Mouse (Mus musculus) c-Kit-positive CD71-positive TER-119-positive erythroid progenitor cells, embryonic 14.5 days (primary cell): Measurements from ENCODE around the gene Cdk1.
"Not testable (repeated sequence)": the region's sequence is repeated elsewhere in the genome, so short reads cannot be mapped to it uniquely, and the experiment has no call there.

Experiments
- DNase-seq: peaks from one replicate; pipeline ENCODE4 v3.0.0-alpha.2; 2013; ENCODE audit warnings: low spot score

Cdk1 gene

DNA sequence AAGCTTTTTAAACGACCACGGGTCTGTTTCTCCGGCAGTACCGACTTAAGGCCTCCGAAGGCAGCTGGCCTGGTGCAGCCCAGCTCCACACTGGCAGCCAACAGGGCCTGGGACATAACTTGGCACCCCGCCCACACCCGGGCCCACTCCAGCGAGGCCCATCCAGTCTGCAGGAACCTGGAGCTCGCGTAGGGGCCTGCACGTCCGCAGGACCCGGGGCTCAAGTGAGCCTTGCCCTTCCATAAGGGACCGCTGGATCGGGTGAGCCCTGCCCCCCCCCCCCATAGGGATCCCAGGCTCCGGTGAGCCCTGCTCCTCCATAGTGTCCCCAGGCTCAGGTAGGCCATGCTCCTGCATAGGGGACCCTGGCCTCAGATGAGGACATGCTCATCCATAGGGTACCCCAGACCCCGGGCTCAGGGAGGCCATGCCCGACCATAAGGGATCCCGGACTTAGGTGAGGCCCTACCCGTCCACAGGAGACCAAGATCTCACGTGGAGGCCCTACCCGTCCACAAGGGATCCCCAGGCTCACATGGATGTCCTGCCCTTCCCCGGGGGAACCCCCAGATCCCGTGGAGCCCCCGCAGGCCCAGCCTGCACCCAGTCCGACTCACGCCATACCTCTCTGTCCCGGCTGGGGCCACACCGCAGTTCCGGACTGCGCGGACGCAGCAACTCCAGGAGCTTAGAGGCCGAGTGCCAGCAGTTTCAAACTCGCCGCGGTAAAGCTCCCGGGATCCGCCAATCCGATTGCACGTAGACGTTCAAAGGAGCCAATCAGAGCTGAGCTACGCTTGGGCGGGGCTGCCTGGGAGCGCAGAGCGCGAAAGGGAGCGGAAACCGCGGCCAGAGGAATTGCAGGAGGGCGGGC lies at the start of gene Cdk1:
Gene Cdk1 (minus strand): TSS at position 727 of the 874 bp plus-strand sequence.
- peak; percentile 96 for DNase-seq

DNA sequence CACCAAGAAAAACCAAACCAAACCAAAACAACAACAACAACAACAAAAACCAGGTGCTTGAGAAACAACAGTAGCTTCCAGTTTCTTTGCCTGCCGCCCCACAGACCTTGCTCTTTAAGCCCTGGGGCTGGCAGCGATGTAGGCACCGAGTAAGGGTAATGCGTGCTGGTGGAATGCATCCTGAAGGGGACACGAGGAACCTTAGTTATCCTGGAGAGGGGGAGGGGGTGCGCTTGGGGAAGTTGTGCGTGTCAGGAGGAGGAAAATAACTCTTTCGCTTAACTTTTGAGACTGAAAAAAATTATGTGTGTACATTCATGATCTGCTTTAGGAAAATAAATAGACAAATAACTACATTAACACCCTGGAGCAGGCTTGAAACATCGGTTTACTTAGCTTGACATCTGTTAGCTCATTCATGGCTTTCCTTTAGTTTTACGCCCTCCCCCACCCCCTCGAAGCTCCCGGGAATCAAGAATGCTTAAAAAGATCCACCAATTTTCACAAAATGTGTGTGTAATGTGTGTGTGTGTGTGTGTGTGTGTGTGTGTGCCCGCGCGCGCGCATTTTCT lies 47.2 kb upstream of the Cdk1 start:
- DNase-seq: no peak

DNA sequence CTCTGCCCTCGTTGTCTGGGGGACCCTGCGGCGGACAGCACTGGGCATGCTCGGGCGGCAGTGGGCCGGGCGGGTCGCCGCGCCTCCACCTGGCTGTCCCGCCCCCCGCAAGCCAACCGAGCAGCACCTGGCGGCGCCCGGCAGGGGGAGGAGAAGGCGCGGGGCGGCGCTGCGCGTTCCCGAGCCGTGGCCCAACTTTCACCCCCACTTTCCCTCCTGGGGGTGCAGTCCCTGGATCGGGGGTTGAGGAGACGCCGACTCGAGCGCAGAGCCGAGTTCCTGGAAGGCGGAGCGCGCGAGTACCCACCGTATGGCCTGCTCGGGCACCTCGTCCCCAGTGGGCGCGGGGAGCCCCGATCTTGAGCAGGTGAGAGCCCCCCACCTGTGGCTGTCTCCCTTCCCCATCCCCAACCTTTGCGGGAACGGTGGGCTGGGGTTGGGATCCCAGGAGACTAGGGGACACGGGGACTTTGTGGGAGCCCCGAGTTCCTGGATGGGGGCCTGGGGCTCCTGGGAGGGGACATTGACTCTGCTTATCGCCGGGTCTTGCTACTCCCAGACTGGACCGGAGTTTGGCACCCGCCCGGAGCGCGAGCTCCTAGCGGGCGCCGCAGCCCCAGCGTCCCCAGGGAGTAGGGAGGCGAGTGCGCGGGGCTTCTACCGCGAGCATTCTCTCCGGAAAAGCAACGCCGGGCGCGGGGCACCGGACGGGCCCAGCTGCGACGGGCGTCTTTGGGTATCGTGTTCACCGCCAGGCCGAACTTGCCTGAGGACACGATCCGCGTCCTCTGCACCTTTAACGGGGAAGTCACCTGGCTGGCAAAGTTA lies 46.2 kb upstream of the Cdk1 start, which contains the start of gene Ank3:
Gene Ank3 (plus strand): TSS at position 11 of the 828 bp plus-strand sequence.
- DNase-seq: no peak

- DNase-seq: no peak
Observed at GRCm38 (mm10) chr10:69398197-69398762, 45.5 kb upstream of the Cdk1 start.

DNA sequence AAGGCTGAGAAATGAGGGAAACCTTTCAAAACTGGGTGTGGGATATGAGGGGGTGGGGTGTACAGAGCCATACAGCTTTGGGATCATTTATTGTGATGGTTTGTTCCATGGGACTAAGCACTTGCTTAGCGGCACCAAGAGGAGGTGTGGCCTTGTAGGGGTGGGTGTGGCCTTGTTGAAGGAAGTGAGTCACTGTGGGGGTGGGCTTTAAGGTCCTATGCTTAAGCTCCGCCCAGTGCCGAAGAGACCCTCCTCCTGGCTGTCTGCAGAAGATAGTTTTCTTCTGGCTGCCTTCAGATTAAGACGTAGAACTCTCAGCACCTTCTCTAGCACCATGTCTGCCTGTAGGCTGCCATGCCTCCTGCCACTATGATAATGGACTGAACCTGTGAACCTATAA lies 36.8 kb upstream of the Cdk1 start:
- no peak for DNase-seq

DNA sequence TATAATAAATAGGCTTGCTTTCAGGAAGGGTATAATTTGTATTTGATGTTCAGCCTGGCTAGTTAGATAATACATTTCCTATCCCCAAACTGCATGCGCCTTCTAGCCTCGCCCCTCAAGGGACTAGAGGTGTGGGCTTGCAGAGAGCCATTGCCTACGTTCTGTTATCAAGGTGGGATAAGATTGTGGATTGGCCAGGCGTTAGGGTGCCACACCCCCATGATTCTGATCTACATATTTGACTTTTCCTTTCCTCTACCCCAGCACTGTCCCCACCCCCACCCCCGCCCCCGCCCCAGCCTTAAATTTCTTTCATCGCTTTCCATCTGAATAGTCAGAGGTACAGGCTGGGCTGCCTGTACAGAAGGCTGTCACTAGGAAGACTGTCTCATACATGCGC lies 34.0 kb upstream of the Cdk1 start:
- no peak for DNase-seq

- no peak for DNase-seq
Observed at GRCm38 (mm10) chr10:69385136-69385535, 32.4 kb upstream of the Cdk1 start.

DNA sequence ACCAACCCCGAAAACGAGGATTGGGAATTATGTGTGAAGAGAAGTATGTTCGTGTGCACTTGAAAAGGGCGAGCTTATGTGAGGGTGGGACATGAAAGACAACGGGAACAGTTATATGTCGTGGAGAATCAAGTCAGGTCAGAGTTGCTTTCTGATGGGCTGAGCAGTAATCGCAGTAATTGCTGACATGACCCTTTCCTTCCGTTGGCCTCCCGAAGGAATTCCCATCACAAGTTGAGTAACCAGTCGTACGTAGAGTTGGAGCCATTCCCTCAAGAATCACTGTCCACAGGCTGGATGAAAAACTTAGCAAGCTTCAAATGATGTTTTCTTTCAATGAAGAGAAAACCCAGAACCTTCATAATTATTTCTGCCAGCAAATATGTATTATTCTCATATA lies 31.9 kb upstream of the Cdk1 start:
- DNase-seq: no peak

- no peak for DNase-seq
Observed at GRCm38 (mm10) chr10:69383186-69383585, 30.4 kb upstream of the Cdk1 start.

GRCm38 (mm10) chr10:69375154-69375553 lies 22.4 kb upstream of the Cdk1 start:
- no peak for DNase-seq

DNA sequence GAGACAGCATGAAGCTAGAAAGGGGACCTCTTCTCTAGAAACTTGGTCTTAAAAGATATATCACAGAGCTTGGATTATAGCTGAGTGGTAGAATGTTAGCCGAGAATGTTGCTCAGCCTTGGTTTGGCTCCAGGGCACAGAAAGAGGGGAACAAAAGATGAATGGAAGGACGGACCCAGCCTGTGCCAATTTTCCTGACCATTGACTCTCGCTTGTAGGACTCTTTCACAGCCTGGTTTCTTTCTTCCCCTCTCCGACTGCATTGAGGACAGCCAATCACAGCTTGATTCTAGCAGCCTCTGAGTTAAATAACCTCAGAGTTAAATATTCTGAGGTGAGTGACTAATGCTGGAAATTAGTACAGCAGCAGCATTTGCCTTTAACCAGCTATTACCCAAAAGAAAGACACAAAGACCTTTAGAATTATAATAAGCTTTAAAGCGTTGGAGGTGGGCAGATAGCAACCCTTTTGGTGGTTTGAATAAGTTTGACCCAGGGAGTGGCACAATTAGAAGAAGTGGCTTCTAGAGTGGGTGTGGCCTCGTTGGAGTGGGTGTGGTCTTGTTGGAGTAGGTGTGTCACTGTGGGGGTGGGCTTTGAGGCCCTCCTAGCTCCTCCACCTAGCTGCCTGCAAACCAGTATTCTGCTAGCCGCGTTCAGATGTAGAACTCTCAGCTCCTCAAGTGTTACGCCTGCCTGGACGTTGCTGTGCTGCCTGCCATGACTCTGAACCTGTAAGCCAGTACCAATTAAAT lies 21.2 kb upstream of the Cdk1 start:
- no peak for DNase-seq

DNA sequence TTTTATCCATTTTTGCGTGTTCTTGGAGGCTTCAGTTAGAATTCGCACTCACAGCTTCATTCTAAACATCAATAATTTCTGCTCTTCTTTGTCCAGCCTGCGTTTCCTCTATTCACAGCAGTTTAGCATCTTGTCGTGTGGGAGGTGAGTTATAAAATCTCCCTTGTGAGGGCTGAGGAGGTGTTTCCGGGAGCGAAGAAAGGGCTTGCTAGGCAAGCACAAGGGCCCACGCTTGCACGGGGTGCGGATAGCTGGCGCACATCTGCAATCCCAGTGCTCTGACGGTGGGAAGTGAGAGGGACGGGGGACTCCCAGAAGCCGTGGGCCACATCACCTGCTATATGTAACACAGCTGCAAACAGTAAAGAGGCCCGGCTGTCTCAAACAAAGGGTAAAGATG lies 19.3 kb upstream of the Cdk1 start:
- no peak for DNase-seq

DNA sequence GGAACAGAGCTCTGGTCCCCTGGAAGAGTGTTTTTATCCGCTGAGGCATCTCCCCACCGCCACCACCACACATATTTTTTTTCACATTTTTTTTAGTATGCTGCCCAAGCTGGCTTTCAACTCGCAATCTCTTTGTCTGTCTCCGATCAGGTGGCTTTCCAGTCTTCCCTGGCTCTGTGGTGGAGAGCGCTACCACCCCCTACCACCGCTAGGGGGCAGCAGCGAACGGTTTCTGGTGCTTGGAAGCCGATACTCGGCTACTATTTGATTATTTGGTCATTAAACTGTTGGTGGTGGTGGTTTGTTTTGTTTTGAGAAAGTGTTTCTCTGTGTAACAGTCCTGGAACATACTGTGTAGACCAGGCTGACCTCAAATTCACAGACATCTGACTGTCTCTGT lies 18.7 kb upstream of the Cdk1 start:
- DNase-seq: peak; percentile 29

DNA sequence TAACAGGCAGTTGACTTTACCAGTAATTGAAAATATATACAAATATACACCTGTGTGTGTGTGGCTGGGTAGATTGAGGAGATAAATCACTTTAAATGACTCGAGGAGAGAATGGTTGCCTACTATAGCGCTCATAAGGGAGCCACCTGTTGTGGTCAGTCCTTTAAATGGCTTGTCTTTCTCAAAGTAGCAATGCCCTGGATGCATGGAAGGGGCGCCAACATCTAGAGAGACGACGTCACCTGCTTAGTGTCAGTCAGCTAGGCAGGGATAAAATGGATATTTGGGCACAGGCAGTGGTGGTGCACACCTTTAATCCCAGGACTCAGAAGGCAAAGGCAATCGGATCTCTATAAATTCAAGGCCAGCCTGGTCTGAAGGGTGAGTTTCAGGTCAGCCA lies 16.6 kb upstream of the Cdk1 start:
- DNase-seq: no peak

DNA sequence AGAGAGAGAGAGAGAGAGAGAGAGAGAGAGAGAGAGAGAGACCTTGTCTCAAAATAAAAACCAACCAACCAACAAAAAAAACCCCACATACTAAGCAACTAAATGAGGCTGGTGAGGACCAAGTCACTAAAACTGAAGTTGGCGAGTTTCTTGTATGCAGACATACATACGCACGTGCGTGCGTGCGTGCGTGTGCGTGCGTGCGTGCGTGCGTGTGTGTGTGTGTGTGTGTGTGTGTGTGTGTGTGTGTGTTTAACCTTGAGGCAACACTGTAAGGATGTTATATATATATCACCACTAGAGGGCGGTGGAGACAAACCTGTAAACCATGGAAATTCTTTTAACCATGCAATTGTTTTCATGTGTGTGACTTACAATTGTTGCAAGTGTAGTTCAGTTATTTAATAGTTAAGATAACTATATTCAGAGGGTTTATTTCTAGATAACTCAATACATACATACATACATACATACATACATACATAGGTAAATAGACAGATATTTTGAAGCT lies 14.2 kb upstream of the Cdk1 start:
- DNase-seq: peak; percentile 16

- DNase-seq: no peak
Observed at GRCm38 (mm10) chr10:69366208-69366607, 13.5 kb upstream of the Cdk1 start.

DNA sequence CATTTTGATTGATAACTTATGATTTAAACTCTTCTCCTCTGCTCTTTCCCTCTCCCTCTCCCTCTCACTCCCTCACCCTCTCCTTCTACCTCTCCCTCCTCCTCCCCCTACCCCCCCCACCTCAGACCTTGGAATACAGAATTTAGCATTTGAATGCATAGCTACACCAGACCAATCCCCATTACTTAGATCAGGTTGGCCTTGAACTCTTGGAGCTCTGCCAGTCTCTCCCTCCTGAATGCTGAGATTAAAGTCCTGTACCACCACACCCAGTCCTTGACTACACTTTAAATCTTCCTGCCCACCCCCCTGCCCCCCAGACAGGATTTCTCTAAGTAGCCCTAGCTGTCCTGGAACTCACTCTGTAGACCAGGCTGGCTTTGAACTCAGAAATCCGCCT lies 6.9 kb upstream of the Cdk1 start:
- no peak for DNase-seq

- DNase-seq: not testable (repeated sequence)
Observed at GRCm38 (mm10) chr10:69353086-69353479, 345 bp upstream of the Cdk1 start.

- no peak for DNase-seq
Observed at GRCm38 (mm10) chr10:69351842-69352211, 911 bp downstream of the Cdk1 start.

- DNase-seq: no peak
Observed at GRCm38 (mm10) chr10:69351071-69351841, 1.5 kb downstream of the Cdk1 start.

- no peak for DNase-seq
Observed at GRCm38 (mm10) chr10:69348206-69348605, 4.5 kb downstream of the Cdk1 start.
